Mouse (Mus musculus) myocyte (in vitro differentiated cells): ENCODE measurements at regions not wholly inside any gene's neighbourhood (a gene's known extent, or its start where the extent isn't known, plus 50 kb on each side); places are given as distances from the start of the nearest gene placed in this dataset.

Source experiments
- MYOD1 ChIP-seq, 3 experiments: IDR thresholded peaks; one replicate each; pipeline ENCODE4 v1.6.1; 2011; ENCODE audit warnings: control low read depth in 2 of 3, low read depth in 2 of 3, mild to moderate bottlenecking in 2 of 3, moderate library complexity in 1 of 3; ENCODE audit not compliant: insufficient read length in 2 of 3, control insufficient read depth in 1 of 3
- POLR2A ChIP-seq: IDR thresholded peaks from one replicate; pipeline ENCODE4 v1.6.1; 2011; ENCODE audit warnings: low read depth, mild to moderate bottlenecking, control low read depth, moderate library complexity; ENCODE audit not compliant: insufficient read length
- USF1 ChIP-seq: IDR thresholded peaks from one replicate; pipeline ENCODE4 v1.6.1; 2011; ENCODE audit warnings: low read depth, mild to moderate bottlenecking, control low read depth, moderate library complexity

DNA sequence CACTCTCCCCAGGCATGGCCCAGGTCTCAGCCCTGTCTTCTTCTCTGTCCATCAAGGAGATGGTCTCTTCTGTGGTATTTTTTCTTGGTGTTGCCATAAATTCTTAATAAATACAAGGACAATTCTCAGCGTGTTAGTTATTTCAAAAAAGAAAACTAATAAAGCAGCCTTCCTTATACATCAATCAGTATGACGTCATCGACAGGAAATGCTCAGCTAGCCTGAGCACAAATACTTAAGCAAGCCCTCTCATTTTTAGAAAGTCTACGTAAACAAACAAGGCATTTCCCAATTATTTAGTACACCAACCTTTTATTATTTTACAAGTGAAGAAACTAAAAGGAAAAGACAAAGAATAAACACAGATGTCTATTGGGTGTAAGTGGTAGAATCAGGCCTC lies 218.6 kb upstream of the Smim15 start:
- TF ChIP-seq POLR2A (no peak), MYOD1 (IDR thresholded peaks at IDR 0.05; ENCODE audit: control insufficient read depth in 1 of 3, insufficient read length in 2 of 3, low read depth in 2 of 3) (no peak), USF1 (no peak)
